Mouse (Mus musculus) myocyte (in vitro differentiated cells): Measurements from ENCODE around the gene Pdzd2. TPM values are rescaled to one million over a fixed set of nuclear protein-coding genes. Genes with fewer than 3 reads are reported as not detected.

ENCODE experiments used
- H3K27me3 ChIP-seq: one replicate; pipeline ENCODE4 v1.6.1; 2011; ENCODE audit not compliant: control insufficient read depth, insufficient read depth, insufficient read length
- H3K36me3 ChIP-seq: one replicate; pipeline ENCODE4 v1.6.1; 2011; ENCODE audit not compliant: control insufficient read depth, insufficient read depth
- H3K4me2 ChIP-seq: one replicate; pipeline ENCODE4 v1.6.1; 2011; ENCODE audit warnings: low read depth, control low read depth
- H3K4me3 ChIP-seq: one replicate; pipeline ENCODE4 v1.5.1; 2011; ENCODE audit warnings: mild to moderate bottlenecking, control low read depth, moderate library complexity
- H3K79me2 ChIP-seq: one replicate; pipeline ENCODE4 v1.6.1; 2011; ENCODE audit not compliant: control insufficient read depth, insufficient read depth
- H3ac ChIP-seq: one replicate; pipeline ENCODE4 v1.6.1; 2011; ENCODE audit not compliant: control insufficient read depth, insufficient read length
- CEBPB ChIP-seq: IDR thresholded peaks from 2 replicates; pipeline ENCODE4 v1.6.1; 2011; ENCODE audit warnings: mild to moderate bottlenecking, moderate library complexity; ENCODE audit not compliant: poor library complexity, insufficient read depth, severe bottlenecking
- E2F4 ChIP-seq: IDR thresholded peaks from one replicate; pipeline ENCODE4 v1.6.1; 2011; ENCODE audit warnings: mild to moderate bottlenecking, control low read depth, moderate library complexity; ENCODE audit not compliant: insufficient read depth
- MAX ChIP-seq: IDR thresholded peaks from one replicate; pipeline ENCODE4 v1.6.1; 2011; ENCODE audit warnings: low read depth, mild to moderate bottlenecking, control low read depth
- MYOD1 ChIP-seq, 3 experiments: IDR thresholded peaks; one replicate each; pipeline ENCODE4 v1.6.1; 2011; ENCODE audit warnings: control low read depth in 2 of 3, low read depth in 2 of 3, mild to moderate bottlenecking in 2 of 3, moderate library complexity in 1 of 3; ENCODE audit not compliant: insufficient read length in 2 of 3, control insufficient read depth in 1 of 3
- MYOG ChIP-seq, 3 experiments: IDR thresholded peaks; one replicate each; pipeline ENCODE4 v1.6.1; 2011; ENCODE audit warnings: control low read depth in 2 of 3, low read depth in 2 of 3, mild to moderate bottlenecking in 2 of 3; ENCODE audit not compliant: insufficient read length in 2 of 3, control insufficient read depth in 1 of 3, insufficient read depth in 1 of 3
- POLR2A ChIP-seq: IDR thresholded peaks from one replicate; pipeline ENCODE4 v1.6.1; 2011; ENCODE audit warnings: low read depth, mild to moderate bottlenecking, control low read depth, moderate library complexity; ENCODE audit not compliant: insufficient read length
- POLR2AphosphoS2 ChIP-seq: IDR thresholded peaks from one replicate; pipeline ENCODE4 v1.6.1; 2011; ENCODE audit warnings: low read depth, control low read depth; ENCODE audit not compliant: insufficient read length
- REST ChIP-seq: IDR thresholded peaks from one replicate; pipeline ENCODE4 v1.6.1; 2011; ENCODE audit warnings: mild to moderate bottlenecking, control low read depth, moderate library complexity; ENCODE audit not compliant: insufficient read depth, insufficient read length
- SRF ChIP-seq: IDR thresholded peaks from one replicate; pipeline ENCODE4 v1.6.1; 2011; ENCODE audit warnings: low read depth; ENCODE audit not compliant: control insufficient read depth, insufficient read length
- TCF12 ChIP-seq: IDR thresholded peaks from one replicate; pipeline ENCODE4 v1.6.1; 2011; ENCODE audit warnings: mild to moderate bottlenecking, control low read depth; ENCODE audit not compliant: poor library complexity, insufficient read depth, severe bottlenecking
- TCF3 ChIP-seq: IDR thresholded peaks from one replicate; pipeline ENCODE4 v1.6.1; 2011; ENCODE audit warnings: low read depth, control low read depth; ENCODE audit not compliant: insufficient read length
- USF1 ChIP-seq: IDR thresholded peaks from one replicate; pipeline ENCODE4 v1.6.1; 2011; ENCODE audit warnings: low read depth, mild to moderate bottlenecking, control low read depth, moderate library complexity
- polyA plus RNA-seq: library from polyadenylated mRNA; unstranded; fragments of >200 nt; fragmentation: generic; extraction: Trizol; gene quantifications from one replicate; pipeline ENCODE4 v1.2.1, GENCODE M21; 2012; ENCODE audit warnings: missing spikeins

Gene Pdzd2
- polyA plus RNA-seq, 1 experiment, result 0.01 TPM

DNA sequence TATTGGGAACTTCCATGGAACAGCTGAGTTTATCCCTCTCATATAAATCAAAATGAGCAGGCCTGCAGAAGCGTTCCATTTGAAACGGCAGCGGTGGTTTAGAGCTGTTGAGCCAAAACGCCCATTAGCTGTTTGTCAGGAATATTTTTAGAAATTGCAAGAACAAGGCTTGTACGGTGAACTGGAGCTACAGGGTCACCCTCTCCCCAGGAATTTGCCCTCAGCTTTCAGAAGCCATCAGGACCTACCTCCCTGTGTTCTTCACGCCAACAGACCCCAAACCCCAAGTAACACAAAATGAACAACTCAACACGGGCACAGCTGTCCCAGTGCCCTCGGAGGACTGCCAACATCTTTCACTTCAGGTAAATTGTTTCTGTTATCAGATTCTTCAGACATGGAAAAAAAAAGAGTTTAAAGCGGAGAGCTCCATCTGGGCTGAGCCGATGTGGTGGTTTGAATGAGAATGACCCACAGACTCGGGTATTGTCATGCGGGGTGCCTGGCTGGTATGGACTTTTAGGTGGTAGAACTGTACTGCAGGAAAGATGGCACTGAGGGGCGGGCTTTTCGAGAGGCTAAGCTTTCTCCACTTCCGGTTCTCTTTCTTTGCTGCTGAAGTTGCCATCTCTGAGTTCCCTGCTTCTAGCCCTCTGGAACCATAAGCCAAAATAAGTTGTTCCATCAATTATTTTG, 87.2 kb downstream of the Pdzd2 start:
- Histone ChIP-seq H3K4me2 (peak overlapping the region; percentile 3), H3K36me3 (no peaks in the 10 kb centered on the region), H3ac (no peak overlapping the region), H3K79me2 (no peaks in the 10 kb centered on the region), H3K27me3 (no peaks in the 10 kb centered on the region), H3K4me3 (no peak overlapping the region)
- TF ChIP-seq REST (no peak), MAX (no peak), SRF (no peak), USF1 (no peak), E2F4 (no peak), CEBPB (no peak), POLR2A (no peak), MYOG (IDR thresholded peaks at IDR 0.05; ENCODE audit: control insufficient read depth in 1 of 3, insufficient read depth in 1 of 3, insufficient read length in 2 of 3, low read depth in 2 of 3) (no peak), TCF12 (no peak), POLR2AphosphoS2 (no peak)

DNA sequence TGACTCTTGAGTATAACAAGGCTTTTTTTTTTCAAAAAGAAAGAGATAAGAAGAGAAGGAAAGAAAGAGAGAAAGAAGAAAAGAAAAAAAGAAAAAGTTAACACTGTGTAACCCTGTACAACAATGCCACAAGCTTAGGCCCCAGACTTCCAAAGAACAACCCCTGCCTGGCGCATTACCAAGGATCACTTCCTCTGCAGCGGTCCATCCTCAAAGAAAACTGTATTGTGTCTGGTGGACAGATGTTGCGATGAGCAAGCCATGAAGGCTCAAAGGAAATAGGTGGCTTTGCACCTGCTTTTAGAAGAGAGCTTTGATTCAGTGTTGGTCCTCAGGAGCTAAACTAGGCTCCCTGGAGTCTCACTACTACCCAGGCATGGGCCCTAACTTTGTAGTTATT, 89.5 kb downstream of the Pdzd2 start:
- H3K79me2 ChIP-seq, result no peaks in the 10 kb centered on the region
- no peak for TF ChIP-seq MYOD1 (IDR thresholded peaks at IDR 0.05; ENCODE audit: control insufficient read depth in 1 of 3, insufficient read length in 2 of 3, low read depth in 2 of 3)
- TF ChIP-seq MAX, result no peak
- no peak for TF ChIP-seq E2F4
- TF ChIP-seq TCF12, result no peak
- TF ChIP-seq MYOG (IDR thresholded peaks at IDR 0.05; ENCODE audit: control insufficient read depth in 1 of 3, insufficient read depth in 1 of 3, insufficient read length in 2 of 3, low read depth in 2 of 3), result no peak
- TF ChIP-seq CEBPB, result no peak
- TF ChIP-seq REST, result no peak
- no peak for TF ChIP-seq POLR2A
- no peak for TF ChIP-seq SRF
- no peak for TF ChIP-seq USF1
- TF ChIP-seq TCF3, result no peak
- no peak for TF ChIP-seq POLR2AphosphoS2
- no peaks in the 10 kb centered on the region for H3K36me3 ChIP-seq
- no peak overlapping the region for H3ac ChIP-seq
- no peaks in the 10 kb centered on the region for H3K27me3 ChIP-seq
- H3K4me2 ChIP-seq, result no peak overlapping the region
- H3K4me3 ChIP-seq, result no peak overlapping the region

DNA sequence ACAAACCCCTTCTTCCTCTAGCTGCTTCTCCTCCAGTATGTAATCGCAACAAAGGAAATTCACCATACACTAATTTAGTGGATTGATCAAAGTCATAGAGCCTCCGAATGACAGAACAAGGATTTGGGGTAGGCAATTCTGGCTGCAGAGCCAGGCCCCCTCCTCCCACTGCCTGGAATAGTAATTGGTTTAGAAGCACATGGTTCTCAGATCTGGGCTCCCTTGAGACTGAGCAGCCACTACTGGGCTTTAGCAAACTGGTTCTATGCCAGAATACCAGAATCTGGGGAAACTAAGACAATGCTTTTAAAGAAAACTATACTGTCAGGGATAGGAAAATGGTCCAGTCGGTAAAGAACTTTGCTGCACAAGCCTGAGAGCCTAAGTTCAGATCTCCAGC, 90.0 kb downstream of the Pdzd2 start:
- no peak overlapping the region for H3K4me3 ChIP-seq
- H3K79me2 ChIP-seq, result no peaks in the 10 kb centered on the region
- H3ac ChIP-seq, result no peak overlapping the region
- H3K36me3 ChIP-seq, result no peaks in the 10 kb centered on the region
- no peak overlapping the region for H3K4me2 ChIP-seq
- H3K27me3 ChIP-seq, result no peaks in the 10 kb centered on the region
- TF ChIP-seq SRF (no peak), CEBPB (no peak), E2F4 (no peak), TCF3 (no peak), POLR2A (no peak), USF1 (no peak), TCF12 (no peak), MAX (no peak), POLR2AphosphoS2 (no peak), MYOG (IDR thresholded peaks at IDR 0.05; ENCODE audit: control insufficient read depth in 1 of 3, insufficient read depth in 1 of 3, insufficient read length in 2 of 3, low read depth in 2 of 3) (no peak), MYOD1 (IDR thresholded peaks at IDR 0.05; ENCODE audit: control insufficient read depth in 1 of 3, insufficient read length in 2 of 3, low read depth in 2 of 3) (no peak)

DNA sequence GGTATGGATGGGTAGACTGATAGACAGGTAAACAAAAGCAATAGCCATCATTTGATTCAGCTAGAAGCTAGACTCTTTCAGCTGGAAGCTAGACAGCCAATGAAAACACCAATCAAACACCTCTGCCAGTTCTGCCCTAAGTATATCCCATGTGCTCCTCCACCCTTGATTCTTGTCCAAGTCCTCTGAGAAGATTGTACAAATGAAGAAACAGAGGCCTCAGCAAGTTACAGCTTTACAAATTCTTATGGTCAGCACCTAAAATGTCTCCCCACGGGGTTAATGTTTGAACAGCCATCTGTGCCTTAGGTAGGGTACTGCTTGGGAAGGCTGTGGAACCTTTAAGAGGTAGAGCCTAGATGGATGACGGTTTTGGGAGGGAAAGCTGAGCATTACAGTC, 90.6 kb downstream of the Pdzd2 start:
- Histone ChIP-seq H3ac (no peak overlapping the region), H3K4me2 (no peak overlapping the region), H3K36me3 (no peaks in the 10 kb centered on the region), H3K79me2 (no peaks in the 10 kb centered on the region), H3K4me3 (no peak overlapping the region), H3K27me3 (no peaks in the 10 kb centered on the region)
- TF ChIP-seq MYOG (IDR thresholded peaks at IDR 0.05; ENCODE audit: control insufficient read depth in 1 of 3, insufficient read depth in 1 of 3, insufficient read length in 2 of 3, low read depth in 2 of 3), result no peak
- no peak for TF ChIP-seq SRF
- no peak for TF ChIP-seq USF1
- no peak for TF ChIP-seq E2F4
- TF ChIP-seq CEBPB, result no peak
- no peak for TF ChIP-seq TCF3
- TF ChIP-seq POLR2AphosphoS2, result no peak
- TF ChIP-seq MYOD1 (IDR thresholded peaks at IDR 0.05; ENCODE audit: control insufficient read depth in 1 of 3, insufficient read length in 2 of 3, low read depth in 2 of 3), result no peak
- TF ChIP-seq TCF12, result no peak
- TF ChIP-seq MAX, result no peak
- no peak for TF ChIP-seq POLR2A
- TF ChIP-seq REST, result no peak
